Mouse (Mus musculus): ENCODE measurements at regions not wholly inside any gene's neighbourhood (a gene's known extent, or its start where the extent isn't known, plus 50 kb on each side); places are given as distances from the start of the nearest gene placed in this dataset.

- ATAC-seq, result no peak
Observed at GRCm38 (mm10) chr1:154993927-154994856, 105.2 kb downstream of the Ier5 start.

GRCm38 (mm10) chr1:154983325-154983724 lies 99.0 kb upstream of the Cacna1e start:
- ATAC-seq, result no peak

GRCm38 (mm10) chr1:154982836-154983235 lies 98.5 kb upstream of the Cacna1e start:
- ATAC-seq, result no peak

GRCm38 (mm10) chr1:154981687-154982086 lies 97.4 kb upstream of the Cacna1e start:
- no peak for ATAC-seq

- ATAC-seq, result no peak
Observed at GRCm38 (mm10) chr1:154975732-154976131, 91.4 kb upstream of the Cacna1e start.

GRCm38 (mm10) chr1:154961271-154961670 lies 77.0 kb upstream of the Cacna1e start:
- ATAC-seq, result no peak

- ATAC-seq, result no peak
Observed at GRCm38 (mm10) chr1:154956625-154957031, 72.3 kb upstream of the Cacna1e start.

GRCm38 (mm10) chr1:154952679-154953078 lies 68.4 kb upstream of the Cacna1e start:
- no peak for ATAC-seq
